Mouse (Mus musculus): ENCODE data around the gene Celf5. TPM values are rescaled to one million over a fixed set of nuclear protein-coding genes. Genes with fewer than 3 reads are reported as not detected.
A peak's percentile ranks its signal among the peaks of the same experiment; 100 is the strongest.

Gene Celf5
- polyA plus RNA-seq, 1 experiment from 2014 or later: 0.40 TPM

DNA sequence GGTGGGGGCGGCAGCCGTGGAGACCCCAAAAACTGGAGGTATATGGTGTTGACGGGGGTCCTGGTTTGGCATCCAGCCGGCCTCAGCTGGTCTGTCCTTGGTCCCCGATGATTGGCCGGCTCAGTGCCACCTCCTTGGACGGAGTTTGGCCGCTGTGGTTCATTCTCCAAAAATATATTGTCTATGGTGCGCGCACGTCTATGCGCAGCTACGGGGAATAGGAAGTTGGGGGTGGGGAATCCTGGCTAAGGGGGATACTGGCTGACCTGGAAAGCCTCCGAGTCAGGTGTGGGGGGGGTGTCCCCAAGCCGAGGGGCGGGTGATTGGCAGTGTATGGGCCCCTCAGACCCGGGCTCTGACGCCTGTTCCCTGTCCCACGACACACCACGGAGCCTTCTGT is 22.0 kb downstream of the Celf5 start:
- Histone ChIP-seq H3K36me3 (ENCODE audit: control insufficient read depth, insufficient read depth, low read length) (no peaks in the 10 kb centered on the region), H3K4me1 (replicated peaks; ENCODE audit: control insufficient read depth, insufficient read depth, low read length) (peaks cover 11% of the 10 kb centered on the region; the same call in 1 of the 2 replicates), H3K27ac (ENCODE audit: low read length) (no peak overlapping the region), H3K9ac (ENCODE audit: low read length) (no peak overlapping the region), H3K27me3 (ENCODE audit: control insufficient read depth, insufficient read depth, low read depth, low read length) (peaks cover 88% of the 10 kb centered on the region), H3K4me2 (ENCODE audit: low read depth, low read length) (no peak overlapping the region), H3K4me3 (ENCODE audit: low read length) (no peak overlapping the region), H3K9me3 (ENCODE audit: control insufficient read depth, low read length) (no peaks in the 10 kb centered on the region)
- no peak for ATAC-seq (ENCODE audit: low read depth)
- WGBS: 19% methylated on average over 20 of the region's 20 CpGs

GRCm38 (mm10) chr10:81459399-81459798 is 23.1 kb downstream of the Celf5 start:
- Histone ChIP-seq H3K4me3 (ENCODE audit: low read length) (no peak overlapping the region), H3K27me3 (ENCODE audit: control insufficient read depth, insufficient read depth, low read depth, low read length) (peaks cover 89% of the 10 kb centered on the region), H3K9ac (ENCODE audit: low read length) (no peak overlapping the region), H3K4me1 (replicated peaks; ENCODE audit: control insufficient read depth, insufficient read depth, low read length) (peaks cover 11% of the 10 kb centered on the region; the same call in 1 of the 2 replicates), H3K4me2 (ENCODE audit: low read depth, low read length) (no peak overlapping the region), H3K9me3 (ENCODE audit: control insufficient read depth, low read length) (no peaks in the 10 kb centered on the region), H3K36me3 (ENCODE audit: control insufficient read depth, insufficient read depth, low read length) (no peaks in the 10 kb centered on the region), H3K27ac (ENCODE audit: low read length) (no peak overlapping the region)
- ATAC-seq (ENCODE audit: low read depth): no peak
- WGBS: 61% methylated on average over 21 of the region's 21 CpGs

- Histone ChIP-seq H3K9ac (ENCODE audit: low read length) (no peak overlapping the region), H3K27ac (ENCODE audit: low read length) (no peak overlapping the region), H3K4me1 (replicated peaks; ENCODE audit: control insufficient read depth, insufficient read depth, low read length) (peaks cover 8% of the 10 kb centered on the region; the same call in 1 of the 2 replicates), H3K4me3 (ENCODE audit: low read length) (no peak overlapping the region), H3K4me2 (ENCODE audit: low read depth, low read length) (no peak overlapping the region), H3K36me3 (ENCODE audit: control insufficient read depth, insufficient read depth, low read length) (no peaks in the 10 kb centered on the region), H3K9me3 (ENCODE audit: control insufficient read depth, low read length) (no peaks in the 10 kb centered on the region), H3K27me3 (ENCODE audit: control insufficient read depth, insufficient read depth, low read depth, low read length) (peaks cover 88% of the 10 kb centered on the region)
- ATAC-seq (ENCODE audit: low read depth): no peak
- 80% methylated on average over 6 of the region's 6 CpGs for WGBS
These were observed 24.2 kb downstream of the Celf5 start for GRCm38 (mm10) chr10:81458267-81458666.

DNA sequence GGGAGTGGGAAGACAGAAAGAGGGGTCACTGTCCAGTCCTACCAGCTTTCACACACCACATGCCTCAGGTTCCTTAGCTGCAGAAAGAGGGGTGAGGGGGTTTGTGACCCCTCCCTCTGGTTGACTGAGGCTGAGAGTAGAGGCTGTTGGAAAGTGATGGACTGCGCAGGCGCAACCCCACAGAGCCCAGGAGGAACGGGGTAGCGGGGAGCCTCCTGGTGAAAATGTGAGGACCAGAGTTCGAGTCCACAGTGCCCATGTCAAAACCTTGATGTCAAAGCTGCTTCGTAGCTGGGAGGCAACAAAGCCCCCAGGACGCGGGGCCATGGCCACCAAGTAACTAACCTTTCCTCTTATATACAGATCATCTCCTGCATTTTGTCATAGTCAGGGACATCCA is 24.9 kb downstream of the Celf5 start:
- Histone ChIP-seq H3K27ac (ENCODE audit: low read length) (no peak overlapping the region), H3K9ac (ENCODE audit: low read length) (no peak overlapping the region), H3K27me3 (ENCODE audit: control insufficient read depth, insufficient read depth, low read depth, low read length) (peaks cover 88% of the 10 kb centered on the region), H3K9me3 (ENCODE audit: control insufficient read depth, low read length) (no peaks in the 10 kb centered on the region), H3K36me3 (ENCODE audit: control insufficient read depth, insufficient read depth, low read length) (no peaks in the 10 kb centered on the region), H3K4me3 (ENCODE audit: low read length) (no peak overlapping the region), H3K4me1 (replicated peaks; ENCODE audit: control insufficient read depth, insufficient read depth, low read length) (peaks cover 8% of the 10 kb centered on the region), H3K4me2 (ENCODE audit: low read depth, low read length) (no peak overlapping the region)
- no peak for ATAC-seq (ENCODE audit: low read depth)
- 82% methylated on average over 8 of the region's 8 CpGs for WGBS

DNA sequence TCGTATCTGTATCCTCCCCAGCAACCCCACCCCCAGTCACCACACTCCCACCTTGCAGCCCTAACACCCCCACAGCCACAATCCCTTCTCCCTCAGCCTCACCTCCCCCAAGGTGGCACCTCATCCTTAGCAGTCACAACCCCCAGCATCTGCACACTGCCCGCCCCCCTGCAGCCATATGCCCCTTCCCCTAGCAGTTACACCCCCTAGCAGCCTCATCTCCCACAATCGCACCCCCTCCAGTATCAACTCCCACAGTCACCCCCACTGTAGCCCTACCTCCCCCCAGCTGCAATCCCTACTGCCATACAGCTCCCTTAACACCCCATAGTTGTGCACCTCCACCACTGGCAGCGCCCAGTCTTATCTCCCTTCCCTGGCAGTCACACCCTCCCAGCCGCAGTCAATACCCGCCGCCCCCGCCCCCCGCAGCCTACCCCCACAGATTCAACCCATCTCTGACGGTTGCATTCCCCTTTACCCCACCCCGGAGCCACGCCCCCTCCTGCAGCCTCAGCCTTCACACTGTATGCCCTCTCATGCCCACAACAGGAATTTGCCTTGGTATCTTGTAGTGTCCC is 25.4 kb downstream of the Celf5 start:
- no peak for ATAC-seq (ENCODE audit: low read depth)
- no peak overlapping the region for H3K4me2 ChIP-seq (ENCODE audit: low read depth, low read length)
- H3K9ac ChIP-seq (ENCODE audit: low read length): no peak overlapping the region
- H3K27me3 ChIP-seq (ENCODE audit: control insufficient read depth, insufficient read depth, low read depth, low read length): peaks cover 88% of the 10 kb centered on the region
- H3K9me3 ChIP-seq (ENCODE audit: control insufficient read depth, low read length): no peaks in the 10 kb centered on the region
- 25% methylated on average over 12 of the region's 12 CpGs for WGBS
- H3K4me3 ChIP-seq (ENCODE audit: low read length): no peak overlapping the region
- no peak overlapping the region for H3K27ac ChIP-seq (ENCODE audit: low read length)
- peaks cover 7% of the 10 kb centered on the region for H3K4me1 ChIP-seq (replicated peaks; ENCODE audit: control insufficient read depth, insufficient read depth, low read length)
- no peaks in the 10 kb centered on the region for H3K36me3 ChIP-seq (ENCODE audit: control insufficient read depth, insufficient read depth, low read length)

DNA sequence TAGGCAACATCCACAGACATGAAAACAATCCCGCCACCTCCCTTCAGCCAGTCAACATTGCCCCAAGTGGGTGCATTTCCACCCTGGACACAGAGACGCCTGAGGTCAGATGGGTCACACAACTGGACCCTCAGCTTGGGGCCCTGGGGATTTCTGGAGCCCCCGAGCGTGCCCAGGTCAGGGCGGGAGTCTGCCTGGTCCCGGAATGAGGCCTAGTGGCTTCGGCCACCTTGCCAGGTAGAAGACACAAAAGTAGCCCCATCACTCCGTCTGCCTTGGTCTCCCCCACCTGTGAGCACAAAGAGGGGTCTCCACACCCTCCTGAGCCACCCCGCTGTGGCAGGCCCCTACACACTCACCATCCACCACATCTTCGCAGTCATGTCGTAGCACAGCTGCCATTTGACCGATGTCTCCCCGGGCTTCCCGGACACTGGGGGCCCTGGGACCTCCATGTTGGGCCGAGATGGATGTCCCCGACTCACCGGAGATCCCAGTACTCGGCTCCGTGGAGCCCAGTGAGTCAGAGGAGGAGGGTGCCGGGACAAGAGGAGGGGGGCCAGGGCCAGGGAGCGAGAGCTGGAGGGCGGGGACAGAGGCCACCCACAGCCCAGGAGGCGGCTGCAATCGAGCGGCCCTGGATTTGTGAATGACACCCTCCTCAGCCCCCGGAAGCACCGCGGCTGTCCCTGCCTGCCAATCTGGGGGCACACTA is 27.2 kb downstream of the Celf5 start, which contains the start of gene Nfic:
Gene Nfic, minus strand, starts transcription at position 455 of the 715 bp plus-strand sequence.
- Histone ChIP-seq H3K9me3 (ENCODE audit: control insufficient read depth, low read length) (no peaks in the 10 kb centered on the region), H3K4me3 (ENCODE audit: low read length) (no peak within 1 kb of the TSS), H3K27me3 (ENCODE audit: control insufficient read depth, insufficient read depth, low read depth, low read length) (peaks cover 87% of the 10 kb centered on the region), H3K4me1 (replicated peaks; ENCODE audit: control insufficient read depth, insufficient read depth, low read length) (no peaks in the 10 kb centered on the region; the same call in 1 of the 2 replicates), H3K36me3 (ENCODE audit: control insufficient read depth, insufficient read depth, low read length) (no peaks in the 10 kb centered on the region), H3K27ac (ENCODE audit: low read length) (no peak within 1 kb of the TSS), H3K9ac (ENCODE audit: low read length) (no peak within 1 kb of the TSS), H3K4me2 (ENCODE audit: low read depth, low read length) (no peak within 1 kb of the TSS)
- ATAC-seq (ENCODE audit: low read depth): no peak
- 56% methylated on average over 28 of the region's 28 CpGs for WGBS

DNA sequence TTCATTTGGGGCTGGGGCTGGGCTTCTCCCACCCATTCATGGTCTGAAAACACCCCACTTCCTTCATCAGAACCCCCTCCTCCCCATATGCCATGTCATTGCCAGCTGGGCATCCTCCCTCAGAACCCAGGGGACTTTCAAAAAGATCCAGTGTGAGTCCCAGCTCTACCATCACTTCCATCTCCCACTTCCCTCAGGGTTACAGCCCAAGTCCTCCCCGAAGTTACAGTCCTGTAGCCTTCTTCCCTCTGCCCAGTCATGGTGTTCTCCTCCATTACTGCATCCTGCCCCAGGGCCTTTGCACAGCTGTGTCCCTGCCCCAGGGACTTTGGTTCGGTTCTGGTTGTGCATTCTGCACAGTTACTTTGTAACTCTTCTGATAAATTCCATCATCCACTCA is 28.4 kb downstream of the Celf5 start:
- 69% methylated on average over 2 of the region's 2 CpGs for WGBS
- H3K4me2 ChIP-seq (ENCODE audit: low read depth, low read length): no peak overlapping the region

DNA sequence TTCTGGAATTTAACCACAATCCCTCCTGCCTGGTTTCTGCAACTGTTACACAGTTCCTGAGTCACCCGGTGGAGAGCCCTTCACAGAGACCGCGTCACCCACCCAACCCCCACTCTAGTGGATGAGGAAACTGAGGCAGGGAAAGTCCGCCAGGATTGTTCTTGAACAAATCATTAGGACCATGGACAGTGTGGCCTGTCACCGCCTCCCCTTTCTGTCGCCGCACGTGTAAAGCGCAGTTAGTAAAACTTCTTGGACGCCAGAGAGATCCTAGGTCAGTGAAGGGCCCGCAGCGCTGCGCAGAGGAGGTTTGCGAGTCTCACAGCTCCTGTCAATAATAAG is 29.6 kb downstream of the Celf5 start:
- no peak overlapping the region for H3K9ac ChIP-seq (ENCODE audit: low read length)
- 2% methylated on average over 14 of the region's 14 CpGs for WGBS
- peaks cover 70% of the 10 kb centered on the region for H3K27me3 ChIP-seq (ENCODE audit: control insufficient read depth, insufficient read depth, low read depth, low read length)
- H3K9me3 ChIP-seq (ENCODE audit: control insufficient read depth, low read length): no peaks in the 10 kb centered on the region
- H3K36me3 ChIP-seq (ENCODE audit: control insufficient read depth, insufficient read depth, low read length): no peaks in the 10 kb centered on the region
- no peaks in the 10 kb centered on the region; the same call in 1 of the 2 replicates for H3K4me1 ChIP-seq (replicated peaks; ENCODE audit: control insufficient read depth, insufficient read depth, low read length)
- ATAC-seq (ENCODE audit: low read depth): no peak
- H3K27ac ChIP-seq (ENCODE audit: low read length): no peak overlapping the region
- peak overlapping the region; percentile 2; the same call in 1 of the 2 replicates for H3K4me3 ChIP-seq (ENCODE audit: low read length)
- no peak overlapping the region; the same call in 1 of the 2 replicates for H3K4me2 ChIP-seq (ENCODE audit: low read depth, low read length)

More for the DNA sequence above, 28.4 kb downstream of the Celf5 start:
- Histone ChIP-seq H3K27ac (ENCODE audit: low read length) (no peak overlapping the region), H3K4me1 (replicated peaks; ENCODE audit: control insufficient read depth, insufficient read depth, low read length) (no peaks in the 10 kb centered on the region; the same call in 1 of the 2 replicates), H3K9me3 (ENCODE audit: control insufficient read depth, low read length) (no peaks in the 10 kb centered on the region), H3K36me3 (ENCODE audit: control insufficient read depth, insufficient read depth, low read length) (no peaks in the 10 kb centered on the region), H3K9ac (ENCODE audit: low read length) (no peak overlapping the region), H3K27me3 (ENCODE audit: control insufficient read depth, insufficient read depth, low read depth, low read length) (peaks cover 77% of the 10 kb centered on the region), H3K4me3 (ENCODE audit: low read length) (no peak overlapping the region)
- ATAC-seq (ENCODE audit: low read depth): no peak

DNA sequence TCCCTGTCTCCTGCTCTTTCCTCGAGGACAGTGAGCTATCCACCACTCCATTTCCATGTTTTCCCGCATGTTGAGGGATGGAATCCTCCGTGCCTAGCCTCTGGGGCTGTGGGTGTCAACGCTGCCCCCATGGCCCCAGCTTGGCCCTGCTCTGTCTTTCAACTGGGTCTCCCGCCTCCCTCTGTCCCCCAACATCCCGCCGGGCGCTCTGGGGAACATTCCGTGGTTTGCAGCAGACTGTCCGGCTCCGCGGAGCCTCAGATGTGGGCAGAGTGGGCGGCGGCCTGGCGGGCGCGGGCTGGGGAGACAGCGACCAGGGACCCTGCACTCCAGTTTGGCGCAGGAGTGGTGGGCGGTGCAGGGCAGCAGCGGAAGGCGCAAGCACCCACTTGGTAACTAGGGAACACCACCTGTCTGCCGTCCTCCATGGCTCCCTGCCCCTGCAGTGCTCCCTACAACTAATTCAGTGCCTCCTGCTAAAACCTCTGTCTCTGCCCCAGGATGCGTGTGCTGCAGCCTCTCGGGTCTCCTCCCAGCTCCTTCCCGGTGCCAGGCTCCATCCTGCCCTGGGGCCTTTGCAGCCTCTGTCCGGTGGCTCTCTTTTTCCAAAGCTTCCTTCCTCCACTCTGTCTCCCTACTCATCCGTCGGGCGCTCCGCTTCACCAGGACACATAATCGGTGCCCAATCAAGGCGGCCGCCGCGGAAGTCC is 30.1 kb downstream of the Celf5 start:
- Histone ChIP-seq H3K4me2 (ENCODE audit: low read depth, low read length) (no peak overlapping the region; the same call in 1 of the 2 replicates), H3K27me3 (ENCODE audit: control insufficient read depth, insufficient read depth, low read depth, low read length) (peaks cover 65% of the 10 kb centered on the region), H3K27ac (ENCODE audit: low read length) (no peak overlapping the region), H3K4me1 (replicated peaks; ENCODE audit: control insufficient read depth, insufficient read depth, low read length) (no peaks in the 10 kb centered on the region; the same call in 1 of the 2 replicates), H3K9ac (ENCODE audit: low read length) (no peak overlapping the region), H3K4me3 (ENCODE audit: low read length) (peak overlapping the region; percentile 2; the same call in 1 of the 2 replicates), H3K36me3 (ENCODE audit: control insufficient read depth, insufficient read depth, low read length) (no peaks in the 10 kb centered on the region), H3K9me3 (ENCODE audit: control insufficient read depth, low read length) (no peaks in the 10 kb centered on the region)
- ATAC-seq (ENCODE audit: low read depth): no peak
- 5% methylated on average over 36 of the region's 36 CpGs for WGBS
